Mouse (Mus musculus): ENCODE results near the gene Aig1. TPM values are rescaled to one million over a fixed set of nuclear protein-coding genes. Genes with fewer than 3 reads are reported as not detected.

The Aig1 gene
- polyA plus RNA-seq, 1 experiment from 2014 or later = 93.6 TPM

GRCm38 (mm10) chr10:13836956-13837355 lies 31.8 kb downstream of the Aig1 start:
- Histone ChIP-seq H3K4me1 (replicated peaks; ENCODE audit: control insufficient read depth, insufficient read depth, low read length) (0 out of 2 replicates have a peak, but pooled peaks cover 5% of the 10 kb centered on the region), H3K9me3 (ENCODE audit: control insufficient read depth, low read length) (no peaks in the 10 kb centered on the region), H3K27ac (no peak overlapping the region), H3K4me2 (replicated peaks) (no peak overlapping the region), H3K36me3 (replicated peaks; ENCODE audit: control insufficient read depth, insufficient read depth) (no peaks in the 10 kb centered on the region), H3K27me3 (ENCODE audit: control insufficient read depth, insufficient read depth, low read length) (no peaks in the 10 kb centered on the region), H3K9ac (no peak overlapping the region), H3K4me3 (replicated peaks; ENCODE audit: low read length) (no peak overlapping the region)
- ATAC-seq (ENCODE audit: low FRiP score) = no peak
- no peak for DNase-seq (ENCODE audit: low spot score)
- 85% methylated on average over 9 of the region's 9 CpGs for WGBS

DNA sequence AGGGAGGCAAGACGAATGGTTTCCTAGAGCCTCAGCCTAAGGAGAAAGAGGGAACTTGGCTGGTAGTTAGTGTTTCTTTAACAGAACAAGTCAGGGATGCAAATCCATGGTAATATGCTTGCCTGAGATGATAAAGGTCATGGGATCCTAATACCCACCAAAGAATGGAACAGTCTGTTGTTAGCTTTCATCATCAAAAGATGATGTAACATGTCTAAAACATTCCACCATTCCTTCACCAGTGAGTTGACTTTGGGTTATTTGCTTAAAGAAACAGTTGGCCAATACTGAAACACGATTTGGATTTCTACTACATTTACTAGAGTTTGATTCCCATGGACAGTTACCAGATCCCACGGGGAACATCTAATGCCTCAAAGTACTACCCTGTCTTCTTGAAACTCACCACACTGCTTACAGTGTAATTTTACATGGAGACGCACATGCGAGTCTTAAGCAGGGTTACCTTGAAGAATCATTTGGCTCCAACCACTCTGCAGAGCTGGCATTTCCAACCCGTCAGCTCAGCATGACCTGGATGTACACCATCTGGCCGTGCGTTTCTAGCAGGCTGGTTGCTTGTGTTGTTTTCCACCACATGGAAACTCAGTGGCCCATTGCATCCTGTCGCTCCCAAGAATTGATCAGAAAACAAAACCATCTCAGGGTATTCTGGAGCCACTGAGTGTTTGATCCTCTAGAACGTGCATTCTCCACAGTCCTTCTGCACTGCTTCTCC lies 32.9 kb downstream of the Aig1 start:
- H3K9ac ChIP-seq = no peak overlapping the region
- no peak overlapping the region for H3K4me2 ChIP-seq (replicated peaks)
- H3K4me1 ChIP-seq (replicated peaks; ENCODE audit: control insufficient read depth, insufficient read depth, low read length) = 0 out of 2 replicates have a peak, but pooled peaks cover 5% of the 10 kb centered on the region
- no peak for DNase-seq (ENCODE audit: low spot score)
- no peaks in the 10 kb centered on the region for H3K27me3 ChIP-seq (ENCODE audit: control insufficient read depth, insufficient read depth, low read length)
- H3K9me3 ChIP-seq (ENCODE audit: control insufficient read depth, low read length) = no peaks in the 10 kb centered on the region
- H3K36me3 ChIP-seq (replicated peaks; ENCODE audit: control insufficient read depth, insufficient read depth) = no peaks in the 10 kb centered on the region
- H3K27ac ChIP-seq = no peak overlapping the region
- peak; percentile 21; the same call in 1 of the 2 replicates for ATAC-seq (ENCODE audit: low FRiP score)
- 79% methylated on average over 10 of the region's 10 CpGs for WGBS
- H3K4me3 ChIP-seq (replicated peaks; ENCODE audit: low read length) = no peak overlapping the region

- H3K36me3 ChIP-seq (replicated peaks; ENCODE audit: control insufficient read depth, insufficient read depth) = peaks cover 2% of the 10 kb centered on the region; the same call in 1 of the 2 replicates
- no peak overlapping the region for H3K4me2 ChIP-seq (replicated peaks)
- DNase-seq (ENCODE audit: low spot score) (no peak), ATAC-seq (ENCODE audit: low FRiP score) (no peak)
- H3K4me1 ChIP-seq (replicated peaks; ENCODE audit: control insufficient read depth, insufficient read depth, low read length) = 0 out of 2 replicates have a peak, but pooled peaks cover 5% of the 10 kb centered on the region
- H3K9ac ChIP-seq = no peak overlapping the region
- H3K9me3 ChIP-seq (ENCODE audit: control insufficient read depth, low read length) = no peaks in the 10 kb centered on the region
- no peak overlapping the region for H3K27ac ChIP-seq
- 67% methylated on average over 7 of the region's 7 CpGs for whole genome bisulfite sequencing
- H3K27me3 ChIP-seq (ENCODE audit: control insufficient read depth, insufficient read depth, low read length) = no peaks in the 10 kb centered on the region
- H3K4me3 ChIP-seq (replicated peaks; ENCODE audit: low read length) = no peak overlapping the region
Measured at GRCm38 (mm10) chr10:13834056-13834455, 34.7 kb downstream of the Aig1 start.

DNA sequence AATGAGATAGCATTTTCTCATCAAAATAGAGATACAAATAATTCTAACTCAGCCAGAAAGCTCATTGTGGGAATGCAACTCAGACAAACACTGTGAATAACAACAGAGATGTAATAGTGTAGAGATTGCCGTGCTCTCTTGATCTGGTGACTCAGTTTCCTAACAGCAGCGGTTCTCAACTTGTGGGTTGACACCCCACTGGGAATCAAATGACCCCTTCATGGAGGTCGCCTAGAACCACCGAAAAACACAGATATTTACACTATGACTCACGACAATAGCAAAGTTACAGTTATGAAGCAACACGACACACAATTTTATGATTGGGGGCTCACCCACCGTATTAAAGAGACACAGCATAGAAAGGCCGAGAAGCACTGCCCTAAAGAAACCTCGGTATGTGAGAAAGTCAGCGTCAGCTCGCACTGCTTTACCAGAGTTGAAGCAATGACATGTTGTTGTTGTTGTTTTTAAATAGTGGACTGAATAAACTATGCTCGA lies 35.7 kb downstream of the Aig1 start:
- no peaks in the 10 kb centered on the region for H3K27me3 ChIP-seq (ENCODE audit: control insufficient read depth, insufficient read depth, low read length)
- no peak overlapping the region for H3K9ac ChIP-seq
- H3K4me3 ChIP-seq (replicated peaks; ENCODE audit: low read length) = no peak overlapping the region
- no peak overlapping the region for H3K27ac ChIP-seq
- ATAC-seq (ENCODE audit: low FRiP score) (no peak), DNase-seq (ENCODE audit: low spot score) (no peak)
- no peak overlapping the region for H3K4me2 ChIP-seq (replicated peaks)
- 0 out of 2 replicates have a peak, but pooled peaks cover 4% of the 10 kb centered on the region for H3K4me1 ChIP-seq (replicated peaks; ENCODE audit: control insufficient read depth, insufficient read depth, low read length)
- H3K9me3 ChIP-seq (ENCODE audit: control insufficient read depth, low read length) = no peaks in the 10 kb centered on the region
- WGBS = 89% methylated on average over 12 of the region's 12 CpGs
- peaks cover 11% of the 10 kb centered on the region for H3K36me3 ChIP-seq (replicated peaks; ENCODE audit: control insufficient read depth, insufficient read depth)

GRCm38 (mm10) chr10:13832546-13833033 lies 36.2 kb downstream of the Aig1 start:
- ATAC-seq (ENCODE audit: low FRiP score) = no peak
- no peaks in the 10 kb centered on the region for H3K4me1 ChIP-seq (replicated peaks; ENCODE audit: control insufficient read depth, insufficient read depth, low read length)

GRCm38 (mm10) chr10:13827150-13827549 lies 41.6 kb downstream of the Aig1 start:
- H3K4me3 ChIP-seq (replicated peaks; ENCODE audit: low read length) = no peak overlapping the region
- H3K9me3 ChIP-seq (ENCODE audit: control insufficient read depth, low read length) = no peaks in the 10 kb centered on the region
- H3K9ac ChIP-seq = no peak overlapping the region
- ATAC-seq (ENCODE audit: low FRiP score) = no peak
- H3K4me2 ChIP-seq (replicated peaks) = no peak overlapping the region
- DNase-seq (ENCODE audit: low spot score) = no peak
- no peak overlapping the region for H3K27ac ChIP-seq
- peaks cover 25% of the 10 kb centered on the region for H3K36me3 ChIP-seq (replicated peaks; ENCODE audit: control insufficient read depth, insufficient read depth)
- no peaks in the 10 kb centered on the region for H3K4me1 ChIP-seq (replicated peaks; ENCODE audit: control insufficient read depth, insufficient read depth, low read length)
- WGBS = 96% methylated on average over 8 of the region's 8 CpGs
- H3K27me3 ChIP-seq (ENCODE audit: control insufficient read depth, insufficient read depth, low read length) = no peaks in the 10 kb centered on the region

More at GRCm38 (mm10) chr10:13832546-13833033, 36.2 kb downstream of the Aig1 start:
- Histone ChIP-seq H3K4me2 (replicated peaks) (no peak overlapping the region), H3K9me3 (ENCODE audit: control insufficient read depth, low read length) (no peaks in the 10 kb centered on the region), H3K9ac (no peak overlapping the region), H3K27ac (no peak overlapping the region), H3K27me3 (ENCODE audit: control insufficient read depth, insufficient read depth, low read length) (no peaks in the 10 kb centered on the region), H3K36me3 (replicated peaks; ENCODE audit: control insufficient read depth, insufficient read depth) (peaks cover 14% of the 10 kb centered on the region), H3K4me3 (replicated peaks; ENCODE audit: low read length) (no peak overlapping the region)
- no peak for DNase-seq (ENCODE audit: low spot score)
- WGBS = 80% methylated on average over 7 of the region's 7 CpGs

- H3K4me2 ChIP-seq (replicated peaks) = no peak overlapping the region
- H3K36me3 ChIP-seq (replicated peaks; ENCODE audit: control insufficient read depth, insufficient read depth) = no peaks in the 10 kb centered on the region
- ATAC-seq (ENCODE audit: low FRiP score) (no peak), DNase-seq (ENCODE audit: low spot score) (no peak)
- H3K4me1 ChIP-seq (replicated peaks; ENCODE audit: control insufficient read depth, insufficient read depth, low read length) = no peaks in the 10 kb centered on the region
- no peak overlapping the region for H3K27ac ChIP-seq
- 95% methylated on average over 5 of the region's 5 CpGs for WGBS
- no peak overlapping the region for H3K9ac ChIP-seq
- no peaks in the 10 kb centered on the region for H3K27me3 ChIP-seq (ENCODE audit: control insufficient read depth, insufficient read depth, low read length)
- H3K9me3 ChIP-seq (ENCODE audit: control insufficient read depth, low read length) = no peaks in the 10 kb centered on the region
- H3K4me3 ChIP-seq (replicated peaks; ENCODE audit: low read length) = no peak overlapping the region
Measured at GRCm38 (mm10) chr10:13813591-13813990, 55.2 kb downstream of the Aig1 start.

DNA sequence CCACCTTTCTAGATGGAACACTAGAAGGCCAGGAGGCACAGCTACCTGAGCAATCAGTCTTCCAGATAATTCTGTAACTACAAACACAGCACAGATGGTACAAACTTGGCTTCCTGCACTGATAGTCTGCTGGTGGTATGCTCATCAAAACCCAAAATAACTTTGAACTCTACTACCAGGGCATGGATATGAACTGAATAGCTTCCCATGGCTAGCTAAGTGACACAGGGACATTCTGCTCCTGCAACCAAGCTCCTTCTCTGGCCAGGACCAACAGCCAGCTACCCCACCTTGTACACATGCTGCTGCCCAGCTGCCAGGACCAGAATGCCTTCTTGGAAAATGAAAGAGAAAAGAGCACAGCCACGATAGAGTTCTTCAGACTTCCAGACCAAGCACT lies 60.5 kb downstream of the Aig1 start:
- Histone ChIP-seq H3K9me3 (ENCODE audit: control insufficient read depth, low read length) (no peaks in the 10 kb centered on the region), H3K36me3 (replicated peaks; ENCODE audit: control insufficient read depth, insufficient read depth) (no peaks in the 10 kb centered on the region), H3K9ac (no peak overlapping the region), H3K4me1 (replicated peaks; ENCODE audit: control insufficient read depth, insufficient read depth, low read length) (no peaks in the 10 kb centered on the region), H3K27me3 (ENCODE audit: control insufficient read depth, insufficient read depth, low read length) (no peaks in the 10 kb centered on the region), H3K4me3 (replicated peaks; ENCODE audit: low read length) (no peak overlapping the region), H3K27ac (no peak overlapping the region), H3K4me2 (replicated peaks) (no peak overlapping the region)
- WGBS = 94% methylated on average over 1 of the region's 1 CpGs
- ATAC-seq (ENCODE audit: low FRiP score) (no peak), DNase-seq (ENCODE audit: low spot score) (no peak)

DNA sequence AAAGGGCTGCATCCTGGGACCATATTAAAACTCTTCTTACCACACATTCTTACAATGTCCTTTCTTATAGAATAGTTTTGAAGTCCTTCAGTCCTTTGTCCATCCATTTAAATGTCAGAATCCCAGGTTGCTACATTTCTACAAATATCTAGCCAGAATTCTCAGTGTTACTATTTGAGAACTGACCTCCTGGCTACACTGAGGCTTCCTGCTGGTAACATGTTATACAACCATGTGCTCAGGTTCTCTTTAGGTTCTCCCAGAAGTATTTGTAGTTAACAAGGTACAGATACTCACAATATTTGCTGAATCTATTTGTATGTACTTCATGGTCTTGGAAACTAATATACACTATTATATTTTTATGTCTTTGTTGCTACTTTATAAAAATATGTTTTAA lies 62.0 kb downstream of the Aig1 start:
- Histone ChIP-seq H3K4me3 (replicated peaks; ENCODE audit: low read length) (no peak overlapping the region), H3K4me2 (replicated peaks) (no peak overlapping the region), H3K27ac (no peak overlapping the region), H3K4me1 (replicated peaks; ENCODE audit: control insufficient read depth, insufficient read depth, low read length) (no peaks in the 10 kb centered on the region), H3K27me3 (ENCODE audit: control insufficient read depth, insufficient read depth, low read length) (no peaks in the 10 kb centered on the region), H3K36me3 (replicated peaks; ENCODE audit: control insufficient read depth, insufficient read depth) (no peaks in the 10 kb centered on the region), H3K9me3 (ENCODE audit: control insufficient read depth, low read length) (no peaks in the 10 kb centered on the region), H3K9ac (no peak overlapping the region)
- no peak for DNase-seq (ENCODE audit: low spot score)
- ATAC-seq (ENCODE audit: low FRiP score) = no peak

Data from hindbrain, embryonic 14.5 days (tissue).